Mouse (Mus musculus): ENCODE data around the gene Vil1.

DNA sequence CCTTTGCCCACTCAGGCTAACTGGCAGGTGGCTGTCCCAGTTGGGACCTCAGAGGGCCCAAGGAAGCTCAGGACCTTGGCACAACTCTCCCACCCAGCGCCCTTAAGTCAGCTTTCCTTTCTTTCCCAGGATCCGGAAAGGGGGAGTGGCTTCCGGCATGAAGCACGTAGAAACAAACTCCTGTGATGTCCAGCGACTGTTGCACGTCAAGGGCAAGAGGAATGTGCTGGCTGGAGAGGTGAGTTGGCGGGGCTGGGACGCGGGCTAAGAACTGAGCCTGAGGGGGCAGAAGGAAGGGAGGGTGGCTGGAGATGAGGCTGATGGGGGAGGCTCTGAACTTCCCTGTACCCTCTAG lies 10.2 kb downstream of the Vil1 start:
- TF ChIP-seq POLR2A (IDR thresholded peaks at IDR 0.05; ENCODE audit: low read depth, low read length) (no peak), CTCF (IDR thresholded peaks at IDR 0.05; ENCODE audit: extremely low read depth, insufficient read depth, insufficient read length, insufficient replicate concordance) (no peak)
